Mouse (Mus musculus) thymus, adult 2 months (tissue): ENCODE measurements around the gene H1f0. TPM values are rescaled to one million over a fixed set of nuclear protein-coding genes. Genes with fewer than 3 reads are reported as not detected.

Source experiments
- DNase-seq: peaks from one replicate; pipeline ENCODE4 v3.0.0; 2021
- H3K27ac ChIP-seq: fragments of 200-500 bp; 2 replicates; pipeline ENCODE4 v1.5.1; 2012; ENCODE audit warnings: low read length, control low read depth; ENCODE audit not compliant: control insufficient read depth, insufficient read depth
- H3K27me3 ChIP-seq: fragments of 200-500 bp; 2 replicates; pipeline ENCODE4 v1.6.1; 2012; ENCODE audit warnings: mild to moderate bottlenecking, low read length, moderate library complexity, mixed read lengths; ENCODE audit not compliant: control insufficient read depth, insufficient read depth
- H3K36me3 ChIP-seq: fragments of 200-500 bp; 2 replicates; pipeline ENCODE4 v1.6.1; 2012; ENCODE audit warnings: mild to moderate bottlenecking, low read length, moderate library complexity; ENCODE audit not compliant: control insufficient read depth, insufficient read depth
- H3K4me1 ChIP-seq: fragments of 200-500 bp; replicated peaks from 2 replicates; pipeline ENCODE4 v1.6.1; 2012; ENCODE audit warnings: low read length; ENCODE audit not compliant: control insufficient read depth, insufficient read depth
- H3K4me3 ChIP-seq: fragments of 200-500 bp; 2 replicates; pipeline ENCODE4 v1.5.1; 2012; ENCODE audit warnings: mild to moderate bottlenecking, low read length, control low read depth, moderate library complexity; ENCODE audit not compliant: control insufficient read depth, insufficient read depth
- CTCF ChIP-seq: fragments of 200-500 bp; IDR thresholded peaks from 2 replicates; pipeline ENCODE4 v1.5.1; 2012; ENCODE audit warnings: mild to moderate bottlenecking, control low read depth, low read length, moderate library complexity, borderline replicate concordance; ENCODE audit not compliant: control insufficient read depth, poor library complexity, insufficient read depth; ENCODE audit errors: extremely low read depth
- POLR2A ChIP-seq: fragments of 200-500 bp; IDR thresholded peaks from 2 replicates; pipeline ENCODE4 v1.6.1; 2012; ENCODE audit warnings: mild to moderate bottlenecking, low read length, control low read depth, moderate library complexity; ENCODE audit not compliant: control insufficient read depth, poor library complexity, insufficient read depth; ENCODE audit errors: extremely low read depth
- WGBS: fragments of 180-500 bp; shearing (Covaris S2); methylation state at CpG from one replicate; pipeline ENCODE4 v1.1.7; 2018; 5-methylcytosine and 5-hydroxymethylcytosine counted together
- polyA plus RNA-seq: library from polyadenylated mRNA; depleted of rRNA; stranded (reverse); fragments of >200 nt; gene quantifications from 2 replicates; pipeline ENCODE4 v1.2.3, GENCODE M21; 2012

Gene H1f0
- polyA plus RNA-seq, 1 experiment: 35.7 TPM

DNA sequence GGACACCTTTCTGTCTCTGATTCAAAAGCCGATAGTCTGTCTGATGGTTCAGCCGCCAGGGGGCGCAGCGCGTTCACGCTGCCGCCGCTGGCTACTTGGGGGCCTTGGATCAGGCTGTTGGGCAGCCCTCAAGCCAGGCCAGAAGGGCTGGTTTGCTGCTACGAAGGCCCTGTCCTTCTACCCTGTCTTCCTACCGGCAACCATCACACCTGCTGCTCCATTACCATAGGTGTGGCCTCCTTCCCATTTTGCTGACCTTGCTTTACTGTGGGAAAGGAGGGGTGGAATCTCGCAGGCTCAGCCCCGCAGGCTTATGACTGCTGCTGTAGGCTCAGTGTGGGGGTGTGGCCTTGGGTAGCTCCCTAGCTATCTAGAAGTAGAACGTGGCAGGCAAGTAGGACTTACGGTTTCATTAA is 9.7 kb downstream of the H1f0 start:
- no peak overlapping the region for H3K27ac ChIP-seq
- peaks cover 11% of the 10 kb centered on the region for H3K27me3 ChIP-seq
- WGBS: 14% methylated on average over 14 of the region's 14 CpGs
- H3K4me3 ChIP-seq: no peak overlapping the region
- no peak for TF ChIP-seq POLR2A
- TF ChIP-seq CTCF: peak; percentile 96
- DNase-seq: peak; percentile 59
- H3K4me1 ChIP-seq: peaks cover 16% of the 10 kb centered on the region
- no peaks in the 10 kb centered on the region for H3K36me3 ChIP-seq

DNA sequence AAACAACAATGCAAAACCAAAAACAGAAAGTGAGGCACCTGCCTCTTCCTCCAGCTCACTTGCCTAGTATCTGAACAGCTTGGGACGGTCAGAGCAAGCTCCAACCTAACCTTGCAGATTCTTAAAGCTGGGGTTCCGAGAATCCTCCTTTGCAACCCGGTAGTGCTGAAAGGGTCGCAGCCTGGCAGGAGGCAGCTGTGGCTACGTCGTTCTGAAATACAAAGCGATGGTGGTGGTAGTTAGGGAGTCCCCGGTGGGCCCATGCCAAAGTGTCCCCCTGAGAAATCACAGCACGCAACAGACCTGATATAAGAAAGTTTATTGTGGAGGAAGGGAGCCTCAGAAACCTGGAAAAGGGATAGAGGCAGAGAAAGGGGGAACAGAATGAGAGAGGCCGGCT is 10.1 kb downstream of the H1f0 start:
- no peak overlapping the region for H3K4me3 ChIP-seq
- H3K27ac ChIP-seq: no peak overlapping the region
- no peak for DNase-seq
- peaks cover 12% of the 10 kb centered on the region for H3K27me3 ChIP-seq
- peaks cover 19% of the 10 kb centered on the region for H3K4me1 ChIP-seq
- no peaks in the 10 kb centered on the region for H3K36me3 ChIP-seq
- no peak for TF ChIP-seq POLR2A
- no peak for TF ChIP-seq CTCF
- 79% methylated on average over 10 of the region's 10 CpGs for WGBS

DNA sequence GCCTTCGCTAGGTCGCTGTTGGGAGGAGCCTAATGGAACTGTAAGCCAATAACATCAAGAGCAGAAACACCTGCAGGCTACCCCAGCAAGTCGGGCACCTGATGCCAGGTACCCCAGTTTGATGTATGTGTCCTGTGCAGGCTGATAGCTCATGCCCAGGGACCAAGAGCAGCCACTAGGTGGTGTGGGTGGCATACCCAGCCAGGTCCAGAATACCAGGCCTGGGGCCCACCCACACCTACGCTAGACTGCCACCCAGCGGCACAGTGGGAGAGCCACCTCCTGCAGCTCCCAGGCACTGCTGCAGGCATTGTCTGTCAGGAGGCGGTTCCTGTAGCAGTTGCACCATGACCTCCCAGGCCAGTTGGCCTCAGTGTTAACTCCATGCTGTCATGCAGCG is 10.6 kb downstream of the H1f0 start:
- TF ChIP-seq CTCF (peak; percentile 99), POLR2A (0 out of 2 replicates have a peak, but pooled peaks have one; percentile 12)
- Histone ChIP-seq H3K36me3 (no peaks in the 10 kb centered on the region), H3K4me3 (no peak overlapping the region), H3K4me1 (peaks cover 19% of the 10 kb centered on the region), H3K27ac (no peak overlapping the region), H3K27me3 (peaks cover 12% of the 10 kb centered on the region)
- peak; percentile 90 for DNase-seq
- WGBS: 8% methylated on average over 7 of the region's 7 CpGs

DNA sequence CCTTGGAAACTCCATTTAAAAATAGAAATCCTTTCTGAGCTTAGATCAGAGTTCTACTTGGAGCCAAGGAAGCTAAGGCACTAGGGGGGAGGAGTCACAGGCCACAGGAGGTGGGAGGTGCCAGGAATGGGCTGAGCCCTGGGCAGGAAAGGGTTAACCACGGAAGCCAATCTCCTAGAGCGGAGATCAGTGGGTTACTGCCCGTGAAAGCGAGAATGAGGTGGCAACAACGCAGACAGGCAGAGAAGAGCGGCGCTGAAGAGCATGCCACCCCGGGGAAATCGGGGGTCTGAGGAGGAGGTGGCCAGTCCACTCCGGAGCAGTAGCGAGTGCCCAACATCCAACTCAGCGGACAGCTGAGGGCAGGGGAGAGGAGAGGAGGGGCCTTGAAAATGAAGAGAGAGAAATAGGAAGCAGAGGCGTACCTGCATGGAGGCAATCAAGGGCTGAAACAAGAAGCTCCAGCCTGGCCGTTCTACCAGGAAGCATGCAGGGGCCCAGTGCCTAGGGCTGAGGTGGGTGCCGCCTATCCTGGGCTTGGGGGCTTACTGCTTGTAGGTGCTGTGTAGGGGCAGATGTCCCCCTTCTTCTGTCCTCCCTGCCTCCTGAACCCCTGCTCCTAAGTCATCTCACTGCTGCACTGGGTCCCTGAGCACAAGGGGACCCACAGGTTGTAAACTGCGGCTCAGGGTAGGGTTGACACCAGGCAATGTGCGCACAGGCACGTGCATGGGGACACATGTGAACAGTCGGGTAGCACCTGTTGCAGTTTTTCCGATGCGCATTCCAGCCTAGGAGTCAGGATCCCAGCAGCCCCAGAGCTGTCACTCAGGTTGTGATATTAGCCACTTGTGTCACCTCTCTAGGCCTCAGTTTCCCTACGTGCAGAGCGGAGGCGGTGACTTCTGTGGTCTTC is 12.5 kb downstream of the H1f0 start:
- DNase-seq: no peak
- 7% methylated on average over 24 of the region's 24 CpGs for WGBS
- H3K27me3 ChIP-seq: peaks cover 12% of the 10 kb centered on the region
- TF ChIP-seq POLR2A: no peak
- TF ChIP-seq CTCF: no peak
- no peaks in the 10 kb centered on the region for H3K36me3 ChIP-seq
- peaks cover 19% of the 10 kb centered on the region for H3K4me1 ChIP-seq
- H3K27ac ChIP-seq: no peak overlapping the region
- peak overlapping the region; percentile 5; the same call in 1 of the 2 replicates for H3K4me3 ChIP-seq

DNA sequence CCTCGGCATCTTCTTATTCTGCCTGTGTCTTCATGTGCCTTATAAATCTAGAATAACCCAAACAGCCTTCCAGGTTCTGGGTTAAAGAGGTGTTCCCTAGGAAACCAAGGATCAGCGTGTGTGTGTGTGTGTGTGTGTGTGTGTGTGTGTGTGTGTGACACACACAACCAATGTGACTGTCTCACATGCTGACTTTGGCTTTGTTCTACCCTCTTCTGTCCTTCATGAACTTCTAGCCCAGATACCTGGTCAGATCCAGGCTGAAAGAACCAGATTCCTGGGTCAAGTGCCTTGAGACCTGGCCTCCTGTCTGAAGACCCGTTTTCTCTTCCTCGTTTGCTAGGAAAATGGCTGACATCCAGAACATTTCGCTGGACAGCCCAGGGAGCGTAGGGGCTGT is 13.3 kb downstream of the H1f0 start, which contains the start of gene Galr3:
Galr3 (plus strand) TSS at position 301 of the 400 bp plus-strand sequence.
- Histone ChIP-seq H3K4me3 (peak within 1 kb of the TSS; percentile 31), H3K36me3 (no peaks in the 10 kb centered on the region), H3K27me3 (peaks cover 12% of the 10 kb centered on the region), H3K4me1 (peaks cover 19% of the 10 kb centered on the region), H3K27ac (no peak within 1 kb of the TSS)
- WGBS: 65% methylated on average over 6 of the region's 6 CpGs
- TF ChIP-seq CTCF (no peak), POLR2A (no peak)
- DNase-seq: no peak

DNA sequence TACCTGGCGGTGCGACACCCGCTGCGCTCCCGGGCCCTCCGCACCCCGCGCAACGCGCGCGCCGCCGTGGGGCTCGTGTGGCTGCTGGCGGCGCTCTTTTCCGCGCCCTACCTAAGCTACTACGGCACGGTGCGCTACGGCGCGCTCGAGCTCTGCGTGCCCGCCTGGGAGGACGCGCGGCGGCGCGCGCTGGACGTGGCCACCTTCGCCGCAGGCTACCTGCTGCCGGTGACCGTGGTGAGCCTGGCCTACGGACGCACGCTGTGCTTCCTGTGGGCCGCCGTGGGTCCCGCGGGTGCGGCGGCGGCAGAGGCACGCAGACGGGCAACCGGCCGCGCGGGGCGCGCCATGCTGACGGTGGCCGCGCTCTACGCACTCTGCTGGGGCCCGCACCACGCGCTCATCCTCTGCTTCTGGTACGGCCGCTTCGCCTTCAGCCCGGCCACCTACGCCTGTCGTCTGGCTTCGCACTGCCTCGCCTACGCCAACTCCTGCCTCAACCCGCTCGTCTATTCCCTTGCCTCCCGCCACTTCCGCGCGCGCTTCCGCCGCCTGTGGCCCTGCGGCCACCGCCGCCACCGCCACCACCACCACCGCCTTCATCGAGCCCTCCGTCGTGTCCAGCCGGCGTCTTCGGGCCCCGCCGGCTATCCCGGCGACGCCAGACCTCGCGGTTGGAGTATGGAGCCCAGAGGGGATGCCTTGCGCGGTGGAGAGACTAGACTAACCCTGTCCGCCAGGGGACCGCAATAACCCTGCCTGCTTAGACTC is 14.7 kb downstream of the H1f0 start:
- no peak for DNase-seq
- H3K4me3 ChIP-seq: peak overlapping the region; percentile 31
- H3K36me3 ChIP-seq: no peaks in the 10 kb centered on the region
- H3K27me3 ChIP-seq: peaks cover 12% of the 10 kb centered on the region
- H3K27ac ChIP-seq: no peak overlapping the region
- 2% methylated on average over 105 of the region's 105 CpGs for WGBS
- TF ChIP-seq CTCF (no peak), POLR2A (no peak)
- H3K4me1 ChIP-seq: peaks cover 18% of the 10 kb centered on the region
